Mouse (Mus musculus) hindbrain, embryonic 11.5 days (tissue): ENCODE measurements around the gene Slc24a3. TPM values are rescaled to one million over a fixed set of nuclear protein-coding genes. Genes with fewer than 3 reads are reported as not detected.

Experiments used
- ATAC-seq: fragments of 200-750 bp; cut with Nextera tagmentation; 2 replicates; pipeline ENCODE4 v1.8.0; 2017; ENCODE audit warnings: mild to moderate bottlenecking, moderate TSS enrichment, moderate library complexity; ENCODE audit not compliant: low FRiP score
- DNase-seq: peaks from one replicate; pipeline ENCODE4 v3.0.0-alpha.2; 2015; ENCODE audit warnings: low spot score
- H3K27ac ChIP-seq: fragments of 300-500 bp; sonication (generic); 2 replicates; pipeline ENCODE4 v1.5.1; 2014; ENCODE audit warnings: mild to moderate bottlenecking, low read depth, low read length
- H3K27me3 ChIP-seq: fragments of 300-500 bp; sonication (generic); 2 replicates; pipeline ENCODE4 v1.6.1; 2014; ENCODE audit warnings: mild to moderate bottlenecking, low read length, moderate library complexity, mixed read lengths; ENCODE audit not compliant: control insufficient read depth, insufficient read depth
- H3K36me3 ChIP-seq: fragments of 300-500 bp; sonication (generic); 2 replicates; pipeline ENCODE4 v1.6.1; 2014; ENCODE audit warnings: mild to moderate bottlenecking, low read length, moderate library complexity, mixed read lengths; ENCODE audit not compliant: control insufficient read depth, insufficient read depth
- H3K4me1 ChIP-seq: fragments of 300-500 bp; sonication (generic); replicated peaks from 2 replicates; pipeline ENCODE4 v1.6.1; 2014; ENCODE audit warnings: low read length, mixed read lengths; ENCODE audit not compliant: control insufficient read depth, insufficient read depth
- H3K4me2 ChIP-seq: fragments of 300-500 bp; sonication (generic); replicated peaks from 2 replicates; pipeline ENCODE4 v1.6.1; 2014; ENCODE audit warnings: mild to moderate bottlenecking, low read depth, low read length
- H3K4me3 ChIP-seq: fragments of 300-500 bp; sonication (generic); 2 replicates; pipeline ENCODE4 v1.5.1; 2014; ENCODE audit warnings: low read depth, low read length
- H3K9ac ChIP-seq: fragments of 300-500 bp; sonication (generic); 2 replicates; pipeline ENCODE4 v1.6.1; 2014; ENCODE audit warnings: low read depth, low read length
- H3K9me3 ChIP-seq: fragments of 300-500 bp; sonication (generic); 2 replicates; pipeline ENCODE4 v1.6.1; 2016; ENCODE audit warnings: low read length; ENCODE audit not compliant: control insufficient read depth
- WGBS: fragments of 180-500 bp; shearing (Covaris S2); extraction: QIAGEN DNeasy Blood & Tissue Kit; methylation state at CpG from one replicate; pipeline ENCODE4 v1.1.7; 2014; 5-methylcytosine and 5-hydroxymethylcytosine counted together
- polyA plus RNA-seq: library from polyadenylated mRNA; unstranded; fragments of >200 nt; fragmentation: Nextera tagmentation; extraction: Ambion mirVana; gene quantifications from 2 replicates; pipeline ENCODE4 v1.2.1, GENCODE M21; 2014

Gene Slc24a3
- polyA plus RNA-seq, 1 experiment from 2014 or later, result 2.5 TPM

GRCm38 (mm10) chr2:145161046-145161700 is 6.4 kb upstream of the Slc24a3 start:
- Histone ChIP-seq H3K36me3 (no peaks in the 10 kb centered on the region), H3K9ac (no peak overlapping the region), H3K27me3 (no peaks in the 10 kb centered on the region), H3K27ac (no peak overlapping the region), H3K4me3 (no peak overlapping the region), H3K4me1 (no peaks in the 10 kb centered on the region), H3K9me3 (no peaks in the 10 kb centered on the region), H3K4me2 (no peak overlapping the region)
- DNase-seq, result peak; percentile 86
- peak; percentile 73 for ATAC-seq
- WGBS, result 26% methylated on average over 12 of the region's 12 CpGs

- Histone ChIP-seq H3K27ac (no peak overlapping the region), H3K4me2 (no peak overlapping the region), H3K9me3 (no peaks in the 10 kb centered on the region), H3K4me3 (no peak overlapping the region), H3K36me3 (no peaks in the 10 kb centered on the region), H3K4me1 (no peaks in the 10 kb centered on the region), H3K27me3 (no peaks in the 10 kb centered on the region), H3K9ac (no peak overlapping the region)
- DNase-seq, result no peak
- 83% methylated on average over 5 of the region's 5 CpGs for WGBS
- ATAC-seq, result no peak
These were observed 3.5 kb upstream of the Slc24a3 start for GRCm38 (mm10) chr2:145164086-145164485.

GRCm38 (mm10) chr2:145164562-145164961 is 3.0 kb upstream of the Slc24a3 start:
- no peaks in the 10 kb centered on the region for H3K9me3 ChIP-seq
- no peak for DNase-seq
- WGBS, result 60% methylated on average over 4 of the region's 4 CpGs
- no peak overlapping the region for H3K27ac ChIP-seq
- no peaks in the 10 kb centered on the region for H3K4me1 ChIP-seq
- no peaks in the 10 kb centered on the region for H3K36me3 ChIP-seq
- H3K4me3 ChIP-seq, result no peak overlapping the region
- no peaks in the 10 kb centered on the region for H3K27me3 ChIP-seq
- ATAC-seq, result no peak
- H3K4me2 ChIP-seq, result no peak overlapping the region
- H3K9ac ChIP-seq, result no peak overlapping the region

- no peak overlapping the region for H3K4me2 ChIP-seq
- no peak for DNase-seq
- no peak overlapping the region for H3K27ac ChIP-seq
- no peak overlapping the region for H3K4me3 ChIP-seq
- WGBS, result 95% methylated on average over 3 of the region's 3 CpGs
- H3K27me3 ChIP-seq, result no peaks in the 10 kb centered on the region
- H3K9me3 ChIP-seq, result no peaks in the 10 kb centered on the region
- H3K9ac ChIP-seq, result no peak overlapping the region
- H3K36me3 ChIP-seq, result no peaks in the 10 kb centered on the region
- no peaks in the 10 kb centered on the region for H3K4me1 ChIP-seq
- ATAC-seq, result no peak
These were observed 2.5 kb upstream of the Slc24a3 start for GRCm38 (mm10) chr2:145165076-145165475.

DNA sequence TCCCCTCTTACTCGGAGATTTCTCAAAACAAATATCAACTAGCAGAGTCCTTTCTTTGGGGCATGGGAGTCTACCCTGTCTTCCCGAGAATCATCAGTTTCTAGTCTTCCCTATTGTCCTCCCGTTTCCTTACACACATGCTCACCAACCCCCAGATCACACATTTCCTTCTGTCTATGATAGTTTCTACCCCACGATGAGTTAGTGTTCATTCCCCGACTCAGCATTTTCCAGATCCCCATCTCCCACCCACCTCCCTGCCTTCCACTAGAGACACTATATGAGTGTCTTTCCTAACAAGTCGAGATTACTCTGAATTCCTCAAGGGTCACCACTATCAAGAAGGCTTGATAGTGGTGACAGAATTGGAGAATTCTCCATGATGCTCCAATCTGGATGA is 1.7 kb upstream of the Slc24a3 start:
- Histone ChIP-seq H3K27me3 (no peaks in the 10 kb centered on the region), H3K27ac (no peak overlapping the region), H3K9ac (no peak overlapping the region), H3K9me3 (no peaks in the 10 kb centered on the region), H3K4me3 (no peak overlapping the region), H3K4me2 (no peak overlapping the region), H3K36me3 (no peaks in the 10 kb centered on the region), H3K4me1 (no peaks in the 10 kb centered on the region)
- DNase-seq (no peak), ATAC-seq (no peak)
- WGBS, result 83% methylated on average over 6 of the region's 6 CpGs

GRCm38 (mm10) chr2:145167051-145167663 is 397 bp upstream of the Slc24a3 start:
- Histone ChIP-seq H3K4me2 (peak overlapping the region; percentile 81), H3K9ac (peak overlapping the region; percentile 76), H3K27me3 (no peaks in the 10 kb centered on the region), H3K9me3 (no peaks in the 10 kb centered on the region), H3K36me3 (no peaks in the 10 kb centered on the region), H3K27ac (peak overlapping the region; percentile 76), H3K4me3 (peak overlapping the region; percentile 68), H3K4me1 (no peaks in the 10 kb centered on the region)
- WGBS, result 2% methylated on average over 34 of the region's 38 CpGs
- DNase-seq (peak; percentile 78), ATAC-seq (peak; percentile 84)

- Histone ChIP-seq H3K4me2 (peak overlapping the region; percentile 81), H3K27ac (peak overlapping the region; percentile 76), H3K4me1 (no peaks in the 10 kb centered on the region), H3K27me3 (no peaks in the 10 kb centered on the region), H3K9me3 (no peaks in the 10 kb centered on the region), H3K9ac (peak overlapping the region; percentile 76), H3K4me3 (peak overlapping the region; percentile 68), H3K36me3 (no peaks in the 10 kb centered on the region)
- 14% methylated on average over 10 of the region's 10 CpGs for WGBS
- ATAC-seq (peak; percentile 2; the same call in 1 of the 2 replicates), DNase-seq (peak; percentile 49)
These were observed 934 bp downstream of the Slc24a3 start for GRCm38 (mm10) chr2:145168405-145168971.

DNA sequence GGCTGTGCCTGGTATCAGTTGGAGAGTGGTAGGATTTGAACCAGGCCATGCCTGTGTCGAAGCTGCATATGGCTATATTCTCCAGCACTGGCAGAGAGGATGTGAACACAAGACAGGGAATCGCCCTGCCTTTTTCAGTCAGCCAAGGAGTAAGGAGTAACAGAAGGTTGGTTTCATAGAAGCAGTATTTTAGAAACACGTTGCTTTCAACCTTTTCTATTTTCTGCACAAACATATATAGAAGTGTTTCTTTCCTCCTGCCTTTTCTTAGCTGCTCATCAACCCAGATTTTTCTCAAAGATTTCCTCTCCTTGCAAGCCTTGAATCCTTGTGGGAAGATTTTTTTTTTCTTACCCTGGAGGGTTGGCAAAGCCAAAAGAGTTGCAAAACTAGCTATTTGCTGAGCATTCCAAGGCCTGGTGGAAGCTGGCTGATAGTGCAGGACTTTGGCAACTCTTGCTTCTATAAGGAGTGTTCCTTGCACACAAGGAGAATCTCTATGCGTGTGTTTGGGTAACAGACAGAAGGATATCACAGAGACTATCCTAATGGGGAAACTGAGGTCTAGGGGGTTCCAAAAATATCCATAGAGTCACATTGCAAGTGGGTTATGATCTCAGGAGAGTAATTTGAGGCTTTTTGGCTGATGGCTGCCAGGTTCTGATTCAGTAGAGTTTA is 5.6 kb downstream of the Slc24a3 start:
- no peak for ATAC-seq
- Histone ChIP-seq H3K4me3 (no peak overlapping the region), H3K9me3 (no peaks in the 10 kb centered on the region), H3K27me3 (no peaks in the 10 kb centered on the region), H3K4me1 (no peaks in the 10 kb centered on the region), H3K27ac (no peak overlapping the region), H3K4me2 (no peak overlapping the region), H3K9ac (no peak overlapping the region), H3K36me3 (no peaks in the 10 kb centered on the region)
- DNase-seq, result no peak
- WGBS, result 91% methylated on average over 4 of the region's 4 CpGs
